Mouse (Mus musculus): Measurements from ENCODE around the gene Prdx2. TPM values are rescaled to one million over a fixed set of nuclear protein-coding genes. Genes with fewer than 3 reads are reported as not detected.
A peak's percentile ranks its signal among the peaks of the same experiment; 100 is the strongest.

The Prdx2 gene
- polyA plus RNA-seq, 1 experiment from 2014 or later, result 1,309 TPM

GRCm38 (mm10) chr8:84974543-84975142 is 5.3 kb downstream of the Prdx2 start:
- WGBS, result 82% methylated on average over 8 of the region's 8 CpGs
- H3K4me1 ChIP-seq, result peaks cover 59% of the 10 kb centered on the region
- H3K4me2 ChIP-seq (replicated peaks), result no peak overlapping the region

GRCm38 (mm10) chr8:84975434-84975833 is 6.0 kb downstream of the Prdx2 start:
- 38% methylated on average over 7 of the region's 7 CpGs for WGBS
- peaks cover 46% of the 10 kb centered on the region for H3K36me3 ChIP-seq
- peaks cover 39% of the 10 kb centered on the region for H3K27me3 ChIP-seq
- 0 out of 2 replicates have a peak overlapping the region, but pooled peaks have one; percentile 25 for H3K27ac ChIP-seq (replicated peaks)
- peak overlapping the region; percentile 49; the same call in 1 of the 2 replicates for H3K9ac ChIP-seq (replicated peaks)
- peak overlapping the region; percentile 51; the same call in 1 of the 2 replicates for H3K4me3 ChIP-seq
- no peaks in the 10 kb centered on the region for H3K9me3 ChIP-seq
- peak overlapping the region; percentile 98 for H3K4me2 ChIP-seq (replicated peaks)
- H3K4me1 ChIP-seq, result peaks cover 64% of the 10 kb centered on the region
- ATAC-seq (ENCODE audit: low FRiP score, low read depth), result no peak

More at GRCm38 (mm10) chr8:84974543-84975142, 5.3 kb downstream of the Prdx2 start:
- no peak overlapping the region for H3K4me3 ChIP-seq
- H3K9me3 ChIP-seq, result no peaks in the 10 kb centered on the region
- H3K27me3 ChIP-seq, result peaks cover 31% of the 10 kb centered on the region
- no peak overlapping the region for H3K9ac ChIP-seq (replicated peaks)
- ATAC-seq (ENCODE audit: low FRiP score, low read depth), result no peak
- peaks cover 46% of the 10 kb centered on the region for H3K36me3 ChIP-seq
- no peak overlapping the region for H3K27ac ChIP-seq (replicated peaks)

- H3K9ac ChIP-seq (replicated peaks), result peak overlapping the region; percentile 49
- no peaks in the 10 kb centered on the region for H3K9me3 ChIP-seq
- H3K36me3 ChIP-seq, result peaks cover 40% of the 10 kb centered on the region
- peaks cover 64% of the 10 kb centered on the region for H3K4me1 ChIP-seq
- peak overlapping the region; percentile 98 for H3K4me2 ChIP-seq (replicated peaks)
- peak overlapping the region; percentile 51 for H3K4me3 ChIP-seq
- ATAC-seq (ENCODE audit: low FRiP score, low read depth), result peak; percentile 81
- peak overlapping the region; percentile 25 for H3K27ac ChIP-seq (replicated peaks)
- WGBS, result 2% methylated on average over 61 of the region's 61 CpGs
- H3K27me3 ChIP-seq, result peaks cover 46% of the 10 kb centered on the region
Measured at GRCm38 (mm10) chr8:84976031-84976762, 6.8 kb downstream of the Prdx2 start.

- Histone ChIP-seq H3K4me1 (peaks cover 58% of the 10 kb centered on the region), H3K36me3 (peaks cover 33% of the 10 kb centered on the region), H3K27me3 (peaks cover 52% of the 10 kb centered on the region), H3K9ac (replicated peaks) (peak overlapping the region; percentile 53), H3K4me2 (replicated peaks) (peak overlapping the region; percentile 98), H3K9me3 (no peaks in the 10 kb centered on the region), H3K27ac (replicated peaks) (0 out of 2 replicates have a peak overlapping the region, but pooled peaks have one; percentile 25), H3K4me3 (peak overlapping the region; percentile 51)
- WGBS, result 4% methylated on average over 25 of the region's 25 CpGs
- ATAC-seq (ENCODE audit: low FRiP score, low read depth), result no peak
Measured at GRCm38 (mm10) chr8:84976763-84977434, 7.5 kb downstream of the Prdx2 start.

- H3K4me2 ChIP-seq (replicated peaks), result peak overlapping the region; percentile 98
- peak overlapping the region; percentile 53 for H3K9ac ChIP-seq (replicated peaks)
- peak overlapping the region; percentile 51 for H3K4me3 ChIP-seq
- peaks cover 26% of the 10 kb centered on the region for H3K36me3 ChIP-seq
- peaks cover 58% of the 10 kb centered on the region for H3K4me1 ChIP-seq
- WGBS, result 1% methylated on average over 70 of the region's 70 CpGs
- H3K27ac ChIP-seq (replicated peaks), result no peak overlapping the region
- no peak for ATAC-seq (ENCODE audit: low FRiP score, low read depth)
- peaks cover 60% of the 10 kb centered on the region for H3K27me3 ChIP-seq
- no peaks in the 10 kb centered on the region for H3K9me3 ChIP-seq
Measured at GRCm38 (mm10) chr8:84977435-84978247, 8.3 kb downstream of the Prdx2 start.

GRCm38 (mm10) chr8:84978248-84978940 is 9.0 kb downstream of the Prdx2 start, which contains the start of gene Junb:
Gene Junb, minus strand, starts transcription at chr8:84978718.
- Histone ChIP-seq H3K4me1 (peaks cover 58% of the 10 kb centered on the region), H3K9me3 (no peaks in the 10 kb centered on the region), H3K9ac (replicated peaks) (peak within 1 kb of the TSS; percentile 53), H3K27ac (replicated peaks) (0 out of 2 replicates have a peak within 1 kb of the TSS, but pooled peaks have one; percentile 20), H3K27me3 (peaks cover 66% of the 10 kb centered on the region), H3K4me3 (peak within 1 kb of the TSS; percentile 51), H3K36me3 (peaks cover 18% of the 10 kb centered on the region), H3K4me2 (replicated peaks) (peak within 1 kb of the TSS; percentile 98)
- WGBS, result under 1% methylated on average over 63 of the region's 63 CpGs
- ATAC-seq (ENCODE audit: low FRiP score, low read depth), result peak; percentile 32; the same call in 1 of the 2 replicates

GRCm38 (mm10) chr8:84979599-84980421 is 10.4 kb downstream of the Prdx2 start:
- Histone ChIP-seq H3K4me2 (replicated peaks) (peak overlapping the region; percentile 98), H3K27ac (replicated peaks) (no peak overlapping the region), H3K9ac (replicated peaks) (peak overlapping the region; percentile 20; the same call in 1 of the 2 replicates), H3K4me3 (peak overlapping the region; percentile 33), H3K36me3 (0 out of 2 replicates have a peak, but pooled peaks cover 4% of the 10 kb centered on the region), H3K9me3 (no peaks in the 10 kb centered on the region), H3K4me1 (peaks cover 62% of the 10 kb centered on the region), H3K27me3 (peaks cover 80% of the 10 kb centered on the region)
- ATAC-seq (ENCODE audit: low FRiP score, low read depth), result peak; percentile 7; the same call in 1 of the 2 replicates
- 4% methylated on average over 40 of the region's 42 CpGs for WGBS

- Histone ChIP-seq H3K9ac (replicated peaks) (no peak overlapping the region), H3K9me3 (no peaks in the 10 kb centered on the region), H3K36me3 (no peaks in the 10 kb centered on the region), H3K27me3 (peaks cover 89% of the 10 kb centered on the region), H3K4me1 (peaks cover 65% of the 10 kb centered on the region), H3K27ac (replicated peaks) (no peak overlapping the region), H3K4me2 (replicated peaks) (0 out of 2 replicates have a peak overlapping the region, but pooled peaks have one; percentile 12), H3K4me3 (no peak overlapping the region)
- WGBS, result 42% methylated on average over 11 of the region's 11 CpGs
- ATAC-seq (ENCODE audit: low FRiP score, low read depth), result no peak
Measured at GRCm38 (mm10) chr8:84980622-84981358, 11.4 kb downstream of the Prdx2 start.

- H3K9me3 ChIP-seq, result no peaks in the 10 kb centered on the region
- no peak overlapping the region for H3K9ac ChIP-seq (replicated peaks)
- no peak for ATAC-seq (ENCODE audit: low FRiP score, low read depth)
- H3K4me3 ChIP-seq, result no peak overlapping the region
- peaks cover 97% of the 10 kb centered on the region for H3K27me3 ChIP-seq
- 82% methylated on average over 15 of the region's 15 CpGs for WGBS
- no peak overlapping the region for H3K4me2 ChIP-seq (replicated peaks)
- no peaks in the 10 kb centered on the region for H3K36me3 ChIP-seq
- no peak overlapping the region for H3K27ac ChIP-seq (replicated peaks)
- H3K4me1 ChIP-seq, result peaks cover 64% of the 10 kb centered on the region
Measured at GRCm38 (mm10) chr8:84981644-84982498, 12.5 kb downstream of the Prdx2 start.

Data from midbrain, embryonic 12.5 days (tissue).